Mouse (Mus musculus): Measurements from ENCODE around the gene Chmp2a.

- TF ChIP-seq POLR2A (IDR thresholded peaks at IDR 0.05; ENCODE audit: low read depth, low read length) (no peak), CTCF (IDR thresholded peaks at IDR 0.05; ENCODE audit: extremely low read depth, insufficient read depth, insufficient read length, insufficient replicate concordance) (no peak)
Observed at GRCm38 (mm10) chr7:13006011-13006410, 28.6 kb downstream of the Chmp2a start.

Data from spleen, adult 2 months (tissue).